Mouse (Mus musculus) spleen, adult 2 months (tissue): Measurements from ENCODE around the gene Gaa. TPM values are rescaled to one million over a fixed set of nuclear protein-coding genes. Genes with fewer than 3 reads are reported as not detected.
"Not testable (repeated sequence)": the region's sequence is repeated elsewhere in the genome, so short reads cannot be mapped to it uniquely, and the experiment has no call there.

ENCODE experiments used
- DNase-seq, 2 experiments: peaks; one replicate each; pipeline versions ENCODE4 v3.0.0 to v3.0.0-alpha.2; 2012 to 2021; ENCODE audit warnings: low spot score in 2 of 2, low read depth in 1 of 2
- H3K27ac ChIP-seq: fragments of 200-500 bp; 2 replicates; pipeline ENCODE4 v1.5.1; 2012; ENCODE audit warnings: low read length, inconsistent platforms; ENCODE audit not compliant: insufficient read depth
- H3K27me3 ChIP-seq: fragments of 200-500 bp; 2 replicates; pipeline ENCODE4 v1.6.1; 2012; ENCODE audit warnings: mild to moderate bottlenecking, moderate library complexity, low read length, inconsistent platforms; ENCODE audit not compliant: control insufficient read depth, insufficient read depth
- H3K36me3 ChIP-seq: fragments of 200-500 bp; 2 replicates; pipeline ENCODE4 v1.6.1; 2012; ENCODE audit warnings: mild to moderate bottlenecking, low read length, inconsistent platforms; ENCODE audit not compliant: control insufficient read depth, insufficient read depth
- H3K4me1 ChIP-seq: fragments of 200-500 bp; 2 replicates; pipeline ENCODE4 v1.6.1; 2011; ENCODE audit warnings: inconsistent platforms; ENCODE audit not compliant: control insufficient read depth, insufficient read depth, insufficient read length
- H3K4me3 ChIP-seq: fragments of 200-500 bp; 2 replicates; pipeline ENCODE4 v1.5.1; 2011; ENCODE audit warnings: mild to moderate bottlenecking, inconsistent platforms; ENCODE audit not compliant: insufficient read depth, insufficient read length; ENCODE audit errors: extremely low read depth
- CTCF ChIP-seq: fragments of 200-500 bp; IDR thresholded peaks from 2 replicates; pipeline ENCODE4 v1.5.1; 2011; ENCODE audit warnings: mild to moderate bottlenecking, inconsistent platforms; ENCODE audit not compliant: insufficient read depth, insufficient read length, insufficient replicate concordance; ENCODE audit errors: extremely low read depth
- POLR2A ChIP-seq: fragments of 200-500 bp; IDR thresholded peaks from 2 replicates; pipeline ENCODE4 v1.6.1; 2011; ENCODE audit warnings: low read depth, low read length, inconsistent platforms
- WGBS: fragments of 180-500 bp; shearing (Covaris S2); methylation state at CpG from one replicate; pipeline ENCODE4 v1.1.7; 2018; 5-methylcytosine and 5-hydroxymethylcytosine counted together
- polyA plus RNA-seq: library from polyadenylated mRNA; depleted of rRNA; stranded (reverse); fragments of >200 nt; gene quantifications from 2 replicates; pipeline ENCODE4 v1.2.3, GENCODE M21; 2012

Gaa gene
- polyA plus RNA-seq, 1 experiment: 68.2 TPM

GRCm38 (mm10) chr11:119287207-119287992 is 19.7 kb downstream of the Gaa start:
- no peak overlapping the region for H3K27ac ChIP-seq
- TF ChIP-seq POLR2A (no peak), CTCF (no peak)
- H3K27me3 ChIP-seq: no peaks in the 10 kb centered on the region
- no peak overlapping the region for H3K4me3 ChIP-seq
- H3K36me3 ChIP-seq: peaks cover 31% of the 10 kb centered on the region
- H3K4me1 ChIP-seq: no peaks in the 10 kb centered on the region; the same call in 1 of the 2 replicates
- DNase-seq: no peak
- WGBS: 91% methylated on average over 20 of the region's 20 CpGs

- H3K4me3 ChIP-seq, DNase-seq, H3K27ac ChIP-seq, H3K27me3 ChIP-seq, H3K4me1 ChIP-seq: not testable (repeated sequence)
- 96% methylated on average over 8 of the region's 8 CpGs for WGBS
- H3K36me3 ChIP-seq: peaks cover 60% of the 10 kb centered on the region
These were observed 25.2 kb downstream of the Gaa start for GRCm38 (mm10) chr11:119292861-119293260.

- DNase-seq: no peak
- TF ChIP-seq POLR2A (no peak), CTCF (no peak)
- 31% methylated on average over 6 of the region's 6 CpGs for WGBS
- Histone ChIP-seq H3K4me1 (peaks cover 6% of the 10 kb centered on the region; the same call in 1 of the 2 replicates), H3K36me3 (peaks cover 33% of the 10 kb centered on the region), H3K27me3 (no peaks in the 10 kb centered on the region), H3K4me3 (no peak overlapping the region), H3K27ac (no peak overlapping the region)
These were observed 30.3 kb downstream of the Gaa start for GRCm38 (mm10) chr11:119297996-119298395.

GRCm38 (mm10) chr11:119298917-119299316 is 31.2 kb downstream of the Gaa start:
- peak overlapping the region; percentile 99 for H3K4me3 ChIP-seq
- WGBS: 12% methylated on average over 7 of the region's 7 CpGs
- no peak for TF ChIP-seq CTCF
- H3K27me3 ChIP-seq: no peaks in the 10 kb centered on the region
- peaks cover 24% of the 10 kb centered on the region for H3K36me3 ChIP-seq
- H3K4me1 ChIP-seq: peaks cover 6% of the 10 kb centered on the region; the same call in 1 of the 2 replicates
- no peak overlapping the region for H3K27ac ChIP-seq
- no peak for DNase-seq

GRCm38 (mm10) chr11:119299391-119300245 is 31.9 kb downstream of the Gaa start, which contains the start of gene Eif4a3:
TSS of gene Eif4a3 (minus strand) at chr11:119300089.
- Histone ChIP-seq H3K4me3 (peak within 1 kb of the TSS; percentile 99), H3K36me3 (peaks cover 17% of the 10 kb centered on the region), H3K27ac (peak within 1 kb of the TSS; percentile 88), H3K27me3 (no peaks in the 10 kb centered on the region), H3K4me1 (peaks cover 6% of the 10 kb centered on the region; the same call in 1 of the 2 replicates)
- peak; percentile 96 for DNase-seq
- under 1% methylated on average over 89 of the region's 89 CpGs for WGBS
- no peak for TF ChIP-seq CTCF
- peak; percentile 56 for TF ChIP-seq POLR2A

- H3K27ac ChIP-seq: peak overlapping the region; percentile 69; the same call in 1 of the 2 replicates
- no peaks in the 10 kb centered on the region for H3K27me3 ChIP-seq
- H3K4me3 ChIP-seq: peak overlapping the region; percentile 99
- peaks cover 6% of the 10 kb centered on the region; the same call in 1 of the 2 replicates for H3K4me1 ChIP-seq
- no peak for TF ChIP-seq POLR2A
- no peak for TF ChIP-seq CTCF
- WGBS: 3% methylated on average over 31 of the region's 31 CpGs
- no peak for DNase-seq
- peaks cover 12% of the 10 kb centered on the region for H3K36me3 ChIP-seq
These were observed 32.7 kb downstream of the Gaa start for GRCm38 (mm10) chr11:119300246-119300935.
